Mouse (Mus musculus) stomach, postnatal 0 days (tissue): ENCODE results near the gene D17Wsu92e.

Experiments used
- CTCF ChIP-seq: IDR thresholded peaks from 2 replicates; pipeline ENCODE4 v1.5.1; 2016; ENCODE audit warnings: antibody characterized with exemption, low read depth, mild to moderate bottlenecking, moderate library complexity
- EP300 ChIP-seq: optimal IDR thresholded peaks from 2 replicates; pipeline ENCODE3; 2016; ENCODE audit warnings: antibody characterized with exemption

DNA sequence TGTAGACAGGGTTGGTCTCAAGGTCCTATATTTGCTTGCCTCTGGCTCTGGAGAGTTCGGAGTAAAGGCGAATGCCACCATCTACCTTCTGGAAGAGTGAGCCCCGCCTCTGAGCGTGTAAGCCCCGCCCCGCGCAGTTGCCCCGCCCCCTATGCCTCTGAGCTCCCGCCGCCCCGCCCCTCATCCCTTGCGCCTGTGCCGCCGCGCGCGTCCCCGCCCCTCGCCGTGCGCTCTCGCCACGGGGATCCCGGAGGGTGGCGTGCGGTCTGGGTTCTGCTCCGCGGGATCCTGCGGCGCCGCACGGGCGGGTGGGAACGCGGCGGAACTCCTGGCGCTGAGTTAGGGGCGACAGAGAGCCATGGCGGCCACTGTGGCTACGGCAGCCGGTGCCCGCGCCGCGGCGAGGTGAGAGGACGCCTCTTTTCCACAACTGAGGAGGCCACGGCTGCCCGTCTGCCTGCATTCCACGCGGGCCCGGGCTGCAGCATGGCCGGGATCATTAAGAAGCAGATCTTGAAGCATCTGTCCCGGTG lies 35.9 kb upstream of the D17Wsu92e start, which contains the start of gene Uhrf1bp1:
- TF ChIP-seq CTCF (no peak; the same call in 1 of the 2 replicates), EP300 (no peak)
